ENCODE assay signal across 9 mouse cellular contexts in genomic region chr12:8913701-8914340, GRCm38 (mm10). TPM values are rescaled to one million over a fixed set of nuclear protein-coding genes. Genes with fewer than 3 reads are reported as not detected.
A peak's percentile ranks its signal among the peaks of the same experiment; 100 is the strongest.
DNase-seq lines count a peak whose midpoint lies in the region; ATAC-seq and TF ChIP-seq lines count a peak whose summit lies in the region.
"Had no signal": no experiment of that assay in that cellular context is flagged by ENCODE, and none has a peak within 500 bp of the region (broad histone marks: within the 10 kb centered on the region; RNA-seq: fewer than 3 reads in every experiment).

No protein-coding gene starts in this region.

- WGBS in lung, embryonic 14.5 days: 50% methylated on average over 9 of the region's 9 CpGs
- 29% methylated on average over 8 of the region's 9 CpGs for WGBS in limb, embryonic 14.5 days

- peak; percentile 32; the same call in 1 of the 2 replicates for ATAC-seq in lung, embryonic 14.5 days (ENCODE audit: insufficient read depth)
- ATAC-seq in limb, embryonic 14.5 days (ENCODE audit: low FRiP score, low read depth): peak; percentile 87
- no peak for ATAC-seq in megakaryocyte progenitor cell, adult 5-6 weeks (replicated peaks; ENCODE audit: poor library complexity)
- no peak for ATAC-seq in erythroid progenitor cell, adult 5-6 weeks (replicated peaks; ENCODE audit: low FRiP score, poor library complexity, severe bottlenecking)

- no peaks in the 10 kb centered on the region for H3K27me3 ChIP-seq in lung, embryonic 14.5 days (ENCODE audit: insufficient read depth, low read length)
- no peaks in the 10 kb centered on the region for H3K27me3 ChIP-seq in limb, embryonic 14.5 days (ENCODE audit: control insufficient read depth, insufficient read depth, low read length)

- peaks cover 19% of the 10 kb centered on the region for H3K4me1 ChIP-seq in lung, embryonic 14.5 days (ENCODE audit: insufficient read depth)
- H3K4me1 ChIP-seq in limb, embryonic 14.5 days (ENCODE audit: control insufficient read depth, insufficient read depth, low read length): peaks cover 29% of the 10 kb centered on the region

- H3K4me2 ChIP-seq in lung, embryonic 14.5 days: no peak overlapping the region
- H3K4me2 ChIP-seq in limb, embryonic 14.5 days (replicated peaks; ENCODE audit: low read depth, low read length, severe bottlenecking): no peak overlapping the region

- peak overlapping the region; percentile 78; the same call in 1 of the 2 replicates for H3K27ac ChIP-seq in lung, embryonic 14.5 days (ENCODE audit: low read depth)
- H3K27ac ChIP-seq in limb, embryonic 14.5 days (replicated peaks; ENCODE audit: low read depth, low read length): peak overlapping the region; percentile 84

- H3K9me3 ChIP-seq in lung, embryonic 14.5 days (ENCODE audit: low read depth, low read length): no peaks in the 10 kb centered on the region
- H3K9me3 ChIP-seq in limb, embryonic 14.5 days (ENCODE audit: control insufficient read depth, low read length): no peaks in the 10 kb centered on the region
- H3K9me3 ChIP-seq: megakaryocyte, embryonic 14.5 days had no signal

- no peak overlapping the region for H3K9ac ChIP-seq in lung, embryonic 14.5 days
- no peak overlapping the region for H3K9ac ChIP-seq in limb, embryonic 14.5 days (ENCODE audit: low read depth, low read length, severe bottlenecking)

- H3K36me3 ChIP-seq in lung, embryonic 14.5 days (ENCODE audit: insufficient read depth): no peaks in the 10 kb centered on the region
- no peaks in the 10 kb centered on the region for H3K36me3 ChIP-seq in limb, embryonic 14.5 days (ENCODE audit: control insufficient read depth, insufficient read depth, low read length)

- intact Hi-C loops in gastrocnemius, postnatal 36 days (cut with DNase I): no loop called here

- DNase-seq in lung, embryonic 14.5 days: no peak
- no peak for DNase-seq in lung, postnatal 14 days
- DNase-seq in cerebellum, postnatal 14 days: peak; percentile 54 to 60
- DNase-seq in gastrocnemius, postnatal 36 days: peak; percentile 36 to 43
- DNase-seq in limb, embryonic 14.5 days (ENCODE audit: low spot score): peak; percentile 82
- no peak for DNase-seq in right cerebral cortex, postnatal 25 days

- no peak for TF ChIP-seq POLR2A in limb, embryonic 14.5 days (IDR thresholded peaks at IDR 0.05; ENCODE audit: borderline replicate concordance, extremely low read depth, insufficient read depth, insufficient read length)

- H3K4me3 ChIP-seq in lung, embryonic 14.5 days (ENCODE audit: low read depth, low read length): no peak overlapping the region
- no peak overlapping the region for H3K4me3 ChIP-seq in limb, embryonic 14.5 days (replicated peaks; ENCODE audit: low read length)
- H3K4me3 ChIP-seq: megakaryocyte, embryonic 14.5 days had no signal

- TF ChIP-seq CTCF in lung, embryonic 14.5 days (IDR thresholded peaks at IDR 0.05; ENCODE audit: low read depth): no peak

RNA-seq across cellular contexts. Expression of gene Laptm4a, which starts 7.6 kb away (rescaled TPM):
- 213 and 215 TPM in 2 replicates for polyA plus RNA-seq in lung, embryonic 14.5 days (2014; fragmentation: Nextera tagmentation; extraction: Ambion mirVana)
- 100 to 1,000 TPM; 214 to 221 TPM for total RNA-seq in gastrocnemius, postnatal 36 days (2021)
- 619 and 677 TPM in 2 replicates for polyA plus RNA-seq in limb, embryonic 14.5 days (2012; rRNA removed)
- polyA plus RNA-seq in limb, embryonic 14.5 days (2014; fragmentation: Nextera tagmentation; extraction: Ambion mirVana): 358 and 364 TPM in 2 replicates
- 73.2 and 76.6 TPM in 2 replicates for total RNA-seq in megakaryocyte progenitor cell, adult 5-6 weeks (2015)
- total RNA-seq in megakaryocyte progenitor cell, adult 5-6 weeks (2017): 111 and 119 TPM in 2 replicates
- total RNA-seq in erythroid progenitor cell, adult 5-6 weeks (2015; ENCODE audit: low replicate concordance): 102 and 129 TPM in 2 replicates
- 123 and 145 TPM in 2 replicates for total RNA-seq in erythroid progenitor cell, adult 5-6 weeks (2017; ENCODE audit: low replicate concordance)

RNA-seq across cellular contexts. Expression of gene Matn3, which starts 33.9 kb away (rescaled TPM):
- 0.87 and 1.0 TPM in 2 replicates for polyA plus RNA-seq in lung, embryonic 14.5 days (2014; fragmentation: Nextera tagmentation; extraction: Ambion mirVana)
- under 1 TPM; 0.12 to 0.59 TPM for total RNA-seq in gastrocnemius, postnatal 36 days (2021)
- polyA plus RNA-seq in limb, embryonic 14.5 days (2012; rRNA removed): 75.9 and 93.4 TPM in 2 replicates
- 30.3 and 34.3 TPM in 2 replicates for polyA plus RNA-seq in limb, embryonic 14.5 days (2014; fragmentation: Nextera tagmentation; extraction: Ambion mirVana)
- not detected in 2 replicates for total RNA-seq in megakaryocyte progenitor cell, adult 5-6 weeks (2015)
- not detected in 2 replicates for total RNA-seq in megakaryocyte progenitor cell, adult 5-6 weeks (2017)
- total RNA-seq in erythroid progenitor cell, adult 5-6 weeks (2015; ENCODE audit: low replicate concordance): not detected in 2 replicates
- total RNA-seq in erythroid progenitor cell, adult 5-6 weeks (2017; ENCODE audit: low replicate concordance): not detected in 2 replicates

RNA-seq across cellular contexts. Expression of gene Wdr35, which starts 59.9 kb away (rescaled TPM):
- polyA plus RNA-seq in lung, embryonic 14.5 days (2014; fragmentation: Nextera tagmentation; extraction: Ambion mirVana): 20.4 and 21.8 TPM in 2 replicates
- 10 to 100 TPM in 1 of 2 experiments, 1 to 10 TPM in 1; 9.3 to 10.6 TPM for total RNA-seq in gastrocnemius, postnatal 36 days (2021)
- 16.7 and 18.8 TPM in 2 replicates for polyA plus RNA-seq in limb, embryonic 14.5 days (2012; rRNA removed)
- polyA plus RNA-seq in limb, embryonic 14.5 days (2014; fragmentation: Nextera tagmentation; extraction: Ambion mirVana): 17.8 and 22.3 TPM in 2 replicates
- total RNA-seq in megakaryocyte progenitor cell, adult 5-6 weeks (2015): 1.3 and 1.8 TPM in 2 replicates
- 0.79 and 3.8 TPM in 2 replicates for total RNA-seq in megakaryocyte progenitor cell, adult 5-6 weeks (2017)
- total RNA-seq in erythroid progenitor cell, adult 5-6 weeks (2015; ENCODE audit: low replicate concordance): 1.3 and 2.5 TPM in 2 replicates
- total RNA-seq in erythroid progenitor cell, adult 5-6 weeks (2017; ENCODE audit: low replicate concordance): 1.5 and 2.6 TPM in 2 replicates

Comparison
In these comparisons a context has a peak if more than half of its experiments do, and no peak if none do; other contexts are left out.
1. ATAC-seq: peak in lung, embryonic 14.5 days (single experiment) and limb, embryonic 14.5 days (single experiment); none in megakaryocyte progenitor cell, adult 5-6 weeks (single experiment) and erythroid progenitor cell, adult 5-6 weeks (single experiment).
2. DNase-seq: peak in cerebellum, postnatal 14 days (2 of 2), gastrocnemius, postnatal 36 days (2 of 2) and limb, embryonic 14.5 days (single experiment); none in lung, embryonic 14.5 days (single experiment), lung, postnatal 14 days (single experiment) and right cerebral cortex, postnatal 25 days (single experiment).